Mouse (Mus musculus): Measurements from ENCODE around the gene Car15.

- TF ChIP-seq POLR2A (IDR thresholded peaks at IDR 0.05; ENCODE audit: borderline replicate concordance, control insufficient read depth, low read depth, low read length) (no peak), CTCF (IDR thresholded peaks at IDR 0.05; ENCODE audit: control insufficient read depth, insufficient read depth, low read length) (no peak)
Measured at GRCm38 (mm10) chr16:17884116-17884515, 46.0 kb upstream of the Car15 start.

Measured in bone marrow, adult 2 months (tissue).